Mouse (Mus musculus): ENCODE measurements around the gene Traf5. TPM values are rescaled to one million over a fixed set of nuclear protein-coding genes. Genes with fewer than 3 reads are reported as not detected.
A peak's percentile ranks its signal among the peaks of the same experiment; 100 is the strongest.

Gene Traf5
- total RNA-seq, 2 experiments from 2014 or later, result 5.7 to 6.9 TPM

DNA sequence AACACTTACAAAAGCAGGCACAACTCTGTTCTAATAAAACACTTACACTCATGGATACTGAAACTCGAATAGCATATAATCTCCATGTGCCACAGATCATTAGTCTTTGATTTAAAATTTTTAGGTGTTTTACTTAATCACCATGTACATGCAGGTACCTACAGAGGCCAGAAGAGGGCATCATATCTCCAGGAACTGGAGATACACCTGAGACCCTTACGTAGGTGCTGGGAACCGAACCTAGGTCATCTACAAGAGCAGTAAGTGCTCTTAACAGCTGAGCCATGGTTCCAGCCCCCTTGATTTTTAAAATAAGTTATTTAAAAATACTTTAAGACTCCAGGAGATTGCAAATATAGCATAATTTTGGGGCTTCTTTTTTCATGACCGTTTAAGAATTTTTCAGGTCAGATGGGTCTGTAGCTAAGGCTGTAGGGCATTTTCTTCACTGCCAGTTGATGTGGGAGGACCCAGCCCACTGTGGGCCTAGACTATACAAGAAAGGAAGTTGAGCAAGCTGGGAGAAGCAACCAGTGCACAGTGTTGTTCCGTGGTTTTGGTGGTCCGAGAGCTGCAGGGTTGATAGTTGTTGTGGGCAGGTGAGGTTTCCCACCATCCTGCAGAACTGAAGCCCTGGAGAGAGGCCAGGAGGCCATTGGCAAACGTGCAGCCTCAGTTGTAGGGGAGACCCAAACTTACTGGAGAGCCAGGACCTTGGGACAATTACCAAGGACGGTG is 29.0 kb downstream of the Traf5 start:
- no peak for DNase-seq

DNA sequence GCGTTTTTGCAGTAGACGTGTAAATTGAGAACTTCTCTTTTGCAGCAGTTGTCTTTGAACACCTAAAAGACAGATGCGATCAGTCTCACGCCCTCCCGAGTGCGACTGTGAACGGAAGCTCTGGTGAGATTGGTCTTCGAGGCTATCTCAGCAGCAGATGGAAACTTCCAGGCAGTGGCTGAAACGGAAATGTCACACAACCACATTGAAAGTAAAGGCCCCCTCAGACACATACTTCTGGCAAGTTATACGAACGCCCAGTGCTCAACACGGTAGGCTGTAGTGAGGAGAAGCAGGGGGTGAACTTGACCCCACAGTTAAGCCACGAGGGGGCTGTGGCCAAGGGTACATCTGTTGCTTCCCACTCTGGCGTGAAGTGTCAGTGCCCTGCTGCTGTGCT is 29.7 kb downstream of the Traf5 start:
- no peak for DNase-seq

- peak; percentile 80 to 90 for DNase-seq
These were observed 30.6 kb downstream of the Traf5 start for GRCm38 (mm10) chr1:192061666-192062306.

DNA sequence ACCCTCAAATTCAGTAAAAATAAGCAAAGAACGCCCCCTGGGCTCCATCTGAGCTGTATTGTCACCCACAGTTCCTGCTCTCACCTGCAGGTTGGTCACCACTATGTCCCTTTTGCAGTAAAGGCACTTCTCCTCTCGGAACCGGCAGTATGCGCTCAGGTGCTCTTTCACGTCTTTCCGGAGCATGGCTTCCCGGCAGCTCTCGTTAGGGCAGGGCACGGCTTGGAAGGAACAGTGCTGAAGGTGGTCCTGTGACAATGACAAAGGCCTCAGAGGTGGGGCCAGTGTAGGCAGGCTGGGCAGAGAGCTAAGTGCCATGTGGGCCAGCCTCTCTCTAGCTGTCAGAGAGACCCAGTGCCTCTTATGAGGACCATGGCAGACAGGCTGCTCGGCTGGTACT is 33.4 kb downstream of the Traf5 start:
- no peak for DNase-seq

DNA sequence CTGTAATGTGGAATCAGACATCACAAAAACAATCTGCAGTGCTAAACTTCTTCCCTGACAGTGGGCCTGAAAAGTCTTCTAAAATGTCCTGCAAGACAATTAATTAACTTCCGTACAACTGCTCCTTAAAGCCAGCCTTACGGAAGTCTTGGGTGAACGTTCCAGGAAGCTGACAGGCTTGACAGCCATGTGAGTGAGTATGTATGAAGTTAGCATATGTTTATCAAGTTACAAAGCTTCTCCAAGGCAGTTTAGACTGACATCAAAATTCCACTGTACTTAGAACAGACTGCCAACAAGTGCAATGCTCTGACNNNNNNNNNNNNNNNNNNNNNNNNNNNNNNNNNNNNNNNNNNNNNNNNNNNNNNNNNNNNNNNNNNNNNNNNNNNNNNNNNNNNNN is 38.6 kb downstream of the Traf5 start:
- no peak for DNase-seq

DNA sequence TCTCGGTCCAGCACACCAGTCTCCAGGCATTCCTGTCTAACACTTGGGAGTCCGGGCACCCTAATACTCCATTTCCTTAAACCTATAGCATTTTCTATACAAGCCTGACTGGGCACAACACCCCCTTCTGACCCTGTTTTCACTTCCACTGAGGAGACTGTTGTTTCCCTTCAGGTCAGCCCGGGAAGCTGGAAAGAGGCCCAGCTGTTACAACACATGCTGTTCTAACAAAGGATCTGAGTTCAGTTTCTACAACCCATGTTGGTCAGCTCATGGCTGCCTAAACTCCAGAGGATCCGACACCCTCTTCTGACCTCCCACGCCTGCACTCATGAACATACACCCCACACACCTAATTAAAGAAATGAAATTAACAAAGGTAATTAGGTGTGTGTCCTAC is 39.4 kb downstream of the Traf5 start:
- peak; percentile 55 to 69 for DNase-seq

GRCm38 (mm10) chr1:192052461-192052860 is 39.9 kb downstream of the Traf5 start:
- no peak for DNase-seq

- DNase-seq, result no peak
These were observed 93.3 kb downstream of the Traf5 start for GRCm38 (mm10) chr1:191999022-191999421.

- DNase-seq, result no peak
These were observed 95.7 kb downstream of the Traf5 start for GRCm38 (mm10) chr1:191996621-191997185.

GRCm38 (mm10) chr1:191995916-191996315 is 96.4 kb downstream of the Traf5 start:
- DNase-seq, result no peak

DNA sequence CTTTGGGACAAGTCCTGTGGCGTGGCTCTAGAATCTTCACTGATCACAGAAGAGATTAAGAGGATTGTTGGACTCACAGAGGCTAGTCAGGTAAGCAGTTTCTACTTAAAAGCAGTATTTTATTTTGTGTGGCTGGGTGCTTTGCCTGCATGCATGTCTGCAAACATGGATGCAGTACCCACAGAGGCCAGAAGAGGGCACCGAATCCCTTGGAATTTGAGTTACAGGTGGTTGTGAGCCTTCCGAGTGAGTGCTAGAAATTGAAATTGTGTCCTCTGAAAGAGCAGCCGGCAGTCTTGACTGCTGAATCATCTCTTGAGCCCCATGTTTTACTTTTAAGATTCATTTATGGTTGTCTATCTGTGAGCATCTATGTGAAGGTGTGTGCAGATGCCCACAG is 96.9 kb downstream of the Traf5 start:
- DNase-seq, result peak; percentile 40 to 87

DNA sequence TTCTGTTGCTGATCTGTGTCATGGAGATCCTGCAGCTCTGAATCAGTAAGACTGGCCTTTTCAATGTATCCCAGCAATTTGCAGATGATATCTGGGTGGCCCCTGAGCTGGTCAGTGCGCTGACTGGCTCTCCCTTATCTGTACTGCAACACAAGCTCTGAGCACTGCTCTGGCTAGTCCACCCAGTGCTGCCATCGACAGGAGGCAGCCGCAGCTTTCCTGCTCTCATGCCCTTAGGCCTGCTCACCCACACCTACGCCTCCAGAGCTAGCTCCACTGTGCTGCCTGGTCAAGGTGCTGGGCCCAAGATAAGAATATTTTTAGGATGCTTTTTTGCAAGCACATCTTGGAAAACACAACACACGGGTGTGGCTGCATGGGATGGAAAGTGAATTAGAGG is 97.9 kb downstream of the Traf5 start:
- no peak for DNase-seq

DNA sequence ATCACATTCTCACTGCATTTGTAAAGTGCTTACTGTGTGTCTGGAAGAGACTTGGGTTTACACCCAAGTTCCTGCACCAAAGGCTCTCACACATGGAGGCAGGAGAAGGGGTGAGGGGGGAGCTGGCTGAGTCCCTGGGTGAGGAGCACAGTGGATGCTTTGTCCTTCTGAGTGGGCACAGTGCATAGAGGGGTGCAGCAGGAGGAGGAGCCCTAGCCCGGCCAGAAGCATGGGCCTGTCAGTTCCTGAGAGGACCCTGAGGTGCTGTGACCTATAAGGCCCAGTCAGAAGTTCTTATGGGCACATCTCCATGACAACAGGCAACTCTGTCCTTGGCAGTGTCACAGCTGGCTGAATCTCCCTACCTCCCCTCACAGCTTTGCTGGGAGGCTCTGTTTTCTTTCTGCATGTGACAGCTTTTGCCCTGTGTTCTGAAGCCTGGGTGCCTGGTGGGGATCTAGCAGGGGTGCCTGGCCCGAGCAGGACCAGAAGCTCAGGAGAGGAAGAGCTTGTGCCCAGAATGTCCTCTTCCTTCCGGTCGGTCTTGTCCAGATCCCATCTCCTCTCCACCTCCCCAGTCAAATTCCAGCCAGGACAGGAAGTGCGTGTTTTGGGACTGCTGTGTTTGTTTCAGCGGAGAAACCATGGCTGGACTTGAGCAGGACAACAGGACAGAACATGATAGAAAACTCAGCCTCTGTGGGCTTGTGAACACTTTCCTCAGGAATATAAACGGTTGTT is 100.1 kb downstream of the Traf5 start:
- no peak for DNase-seq

- DNase-seq, result peak; percentile 97
These were observed 102.4 kb downstream of the Traf5 start for GRCm38 (mm10) chr1:191989994-191990393.

DNA sequence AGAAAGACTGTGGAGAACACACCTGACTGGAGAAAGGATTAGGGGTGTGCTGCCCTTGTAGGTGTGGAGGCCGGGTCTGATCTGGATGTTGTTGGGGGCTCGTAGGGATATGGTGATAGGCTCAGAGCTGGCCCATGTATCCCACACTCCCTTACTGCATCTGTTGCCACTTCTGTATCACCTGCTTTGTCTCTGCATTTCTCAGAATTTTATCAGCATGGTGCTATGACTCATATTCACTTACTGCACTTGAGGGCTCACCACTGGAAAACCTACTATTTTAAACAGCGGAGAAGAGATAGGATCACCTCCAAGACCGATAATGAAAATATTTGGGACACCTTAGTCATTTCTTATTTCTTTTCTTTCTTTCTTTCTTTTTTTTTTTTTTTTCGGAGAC is 103.3 kb downstream of the Traf5 start:
- DNase-seq, result no peak

DNA sequence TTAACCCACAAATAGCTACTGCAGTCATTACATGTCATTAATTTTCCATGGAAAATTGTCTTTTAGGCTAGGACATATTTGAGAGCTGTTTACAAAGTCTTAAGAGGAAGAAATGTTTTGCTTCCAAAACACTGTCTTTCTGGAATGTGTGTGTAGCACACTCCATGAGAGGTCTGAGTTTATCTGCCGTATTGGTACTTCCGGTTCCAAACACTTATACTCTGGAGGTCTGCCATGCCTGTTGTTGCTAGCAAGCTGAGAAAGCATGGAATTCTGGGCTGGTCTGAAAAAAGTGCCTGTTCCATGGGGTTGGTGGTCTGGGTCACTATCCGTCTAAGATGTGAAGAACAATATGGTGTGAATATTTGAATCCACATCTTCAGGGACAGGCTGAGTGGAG is 103.7 kb downstream of the Traf5 start:
- no peak for DNase-seq

- DNase-seq, result no peak
These were observed 104.9 kb downstream of the Traf5 start for GRCm38 (mm10) chr1:191987481-191987769.

- no peak for DNase-seq
These were observed 105.5 kb downstream of the Traf5 start for GRCm38 (mm10) chr1:191986674-191987480.

- peak; percentile 28 to 37 for DNase-seq
These were observed 110.8 kb downstream of the Traf5 start for GRCm38 (mm10) chr1:191981426-191982102.

DNA sequence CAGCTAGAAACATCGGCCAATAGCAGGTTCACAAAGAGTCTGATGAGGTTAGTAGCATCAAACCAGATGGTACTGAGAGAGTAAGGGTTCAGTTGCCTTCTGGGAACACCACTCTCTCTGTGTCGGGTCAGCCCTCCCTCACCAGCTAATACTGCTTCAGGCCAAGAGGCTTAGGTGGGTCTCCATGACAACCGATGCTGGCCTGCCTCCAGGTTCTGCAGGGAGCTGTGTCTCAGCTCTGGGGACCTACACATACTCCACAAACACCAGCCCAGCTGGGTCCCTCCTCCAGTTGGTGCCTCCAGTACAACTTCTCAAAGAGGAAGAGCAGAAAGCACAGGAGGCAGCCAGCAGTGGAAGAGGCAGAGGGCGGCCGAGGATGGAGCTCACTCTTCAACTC is 115.2 kb downstream of the Traf5 start, which contains the start of gene Rd3:
Gene Rd3 (plus strand): TSS at position 184 of the 400 bp plus-strand sequence.
- no peak for DNase-seq

Measured in heart, adult 18-20 months (tissue).